ENCODE assay signal across 17 mouse cellular contexts in genomic region chr9:90165590-90165989, GRCm38 (mm10). TPM values are rescaled to one million over a fixed set of nuclear protein-coding genes. Genes with fewer than 3 reads are reported as not detected.
"Had no signal": no experiment of that assay in that cellular context is flagged by ENCODE, and none has a peak within 500 bp of the region (broad histone marks: within the 10 kb centered on the region; RNA-seq: fewer than 3 reads in every experiment).

No protein-coding gene starts in this region.

- H3K27ac ChIP-seq: liver, embryonic 15.5 days; neural tube, embryonic 12.5 days; stomach, embryonic 15.5 days; stomach, postnatal 0 days had no signal

- H3K36me3 ChIP-seq: liver, embryonic 15.5 days; neural tube, embryonic 12.5 days; stomach, embryonic 15.5 days had no signal

- H3K4me2 ChIP-seq: liver, embryonic 15.5 days; midbrain, embryonic 11.5 days; stomach, embryonic 15.5 days had no signal

- H3K27me3 ChIP-seq: neural tube, embryonic 12.5 days; stomach, embryonic 15.5 days had no signal

- ATAC-seq: midbrain, embryonic 16.5 days had no signal

- H3K4me3 ChIP-seq: liver, embryonic 15.5 days; neural tube, embryonic 12.5 days; stomach, embryonic 15.5 days had no signal

- DNase-seq: lung, adult 18-20 months; lung, embryonic 14.5 days; lung, postnatal 10 days; lung, postnatal 4 days; right cerebral cortex, postnatal 14 days; thymus, adult 2 months; thymus, postnatal 14 days; thymus, postnatal 36 days had no signal

- H3K9me3 ChIP-seq: liver, embryonic 15.5 days; neural tube, embryonic 12.5 days; stomach, embryonic 15.5 days had no signal

- H3K9ac ChIP-seq: liver, embryonic 15.5 days; lung, embryonic 14.5 days; neural tube, embryonic 12.5 days; stomach, embryonic 15.5 days had no signal

RNA-seq across cellular contexts. Expression of gene Adamts7, which starts 2.7 kb away (rescaled TPM):
- total RNA-seq: megakaryocyte, adult 5-6 weeks; megakaryocyte-erythroid progenitor cell, adult 5-6 weeks; neutrophil, adult 5-6 weeks had no signal
